Mouse (Mus musculus) heart, adult 2 months (tissue): ENCODE measurements at regions not wholly inside any gene's neighbourhood (a gene's known extent, or its start where the extent isn't known, plus 50 kb on each side); places are given as distances from the start of the nearest gene placed in this dataset.

Experiments
- DNase-seq, 2 experiments: peaks; one replicate each; pipeline ENCODE4 v3.0.0; 2021
- H3K27ac ChIP-seq: fragments of 200-600 bp; 2 replicates; pipeline ENCODE4 v1.8.1; 2022
- H3K27me3 ChIP-seq: fragments of 200-500 bp; 2 replicates; pipeline ENCODE4 v1.6.1; 2012; ENCODE audit warnings: mild to moderate bottlenecking, low read length, inconsistent platforms, mixed read lengths; ENCODE audit not compliant: control insufficient read depth, insufficient read depth
- H3K36me3 ChIP-seq: fragments of 200-500 bp; 2 replicates; pipeline ENCODE4 v1.6.1; 2012; ENCODE audit warnings: low read length, inconsistent platforms; ENCODE audit not compliant: control insufficient read depth, insufficient read depth
- H3K4me1 ChIP-seq: fragments of 200-500 bp; 2 replicates; pipeline ENCODE4 v1.6.1; 2011; ENCODE audit warnings: low read length; ENCODE audit not compliant: control insufficient read depth, insufficient read depth
- H3K4me3 ChIP-seq: fragments of 200-600 bp; 2 replicates; pipeline ENCODE4 v1.8.1; 2022
- H3K79me2 ChIP-seq: fragments of 200-500 bp; replicated peaks from 2 replicates; pipeline ENCODE4 v1.6.1; 2012; ENCODE audit warnings: mild to moderate bottlenecking, inconsistent platforms, low read length, moderate library complexity, mixed read lengths; ENCODE audit not compliant: control insufficient read depth, insufficient read depth
- H3K9ac ChIP-seq: fragments of 200-500 bp; 2 replicates; pipeline ENCODE4 v1.6.1; 2012; ENCODE audit warnings: low read depth, mild to moderate bottlenecking, control low read depth, inconsistent platforms, low read length, mixed read lengths
- CTCF ChIP-seq: fragments of 200-600 bp; IDR thresholded peaks from 2 replicates; pipeline ENCODE4 v1.8.1; 2022; ENCODE audit warnings: antibody characterized with exemption, mild to moderate bottlenecking, moderate library complexity
- EP300 ChIP-seq: fragments of 200-500 bp; IDR thresholded peaks from 2 replicates; pipeline ENCODE4 v1.6.1; 2011; ENCODE audit warnings: low read depth, low read length, control low read depth; ENCODE audit not compliant: insufficient read depth
- POLR2A ChIP-seq: fragments of 200-500 bp; IDR thresholded peaks from 2 replicates; pipeline ENCODE4 v1.6.1; 2011; ENCODE audit warnings: mild to moderate bottlenecking, low read depth, low read length, control low read depth; ENCODE audit not compliant: insufficient read depth
- WGBS: fragments of 180-500 bp; shearing (Covaris S2); methylation state at CpG from one replicate; pipeline ENCODE4 v1.1.7; 2018; 5-methylcytosine and 5-hydroxymethylcytosine counted together
- intact Hi-C: fragments of 180-260 bp; cut with DNase I; formaldehyde crosslinking; loops from one replicate; pipeline ENCODE4 v1.15.1; 2025

- Histone ChIP-seq H3K27me3 (peaks cover 1% of the 10 kb centered on the region), H3K79me2 (no peaks in the 10 kb centered on the region), H3K9ac (no peak overlapping the region), H3K4me3 (no peak overlapping the region), H3K36me3 (no peaks in the 10 kb centered on the region), H3K4me1 (peaks cover 2% of the 10 kb centered on the region; the same call in 1 of the 2 replicates), H3K27ac (no peak overlapping the region)
- intact Hi-C loops, result loop anchor here (5.0 kb wide), 1 partner anchor 109 kb away; no protein-coding TSS in a partner anchor
- no peak for DNase-seq
- TF ChIP-seq CTCF (no peak), EP300 (no peak), POLR2A (no peak)
- 85% methylated on average over 3 of the region's 3 CpGs for WGBS
Observed at GRCm38 (mm10) chr10:117568138-117568387, 61.2 kb upstream of the Cpm start.

GRCm38 (mm10) chr10:117567379-117568137, 61.7 kb upstream of the Cpm start:
- TF ChIP-seq EP300 (no peak), POLR2A (no peak), CTCF (no peak)
- H3K79me2 ChIP-seq, result no peaks in the 10 kb centered on the region
- intact Hi-C loops, result loop anchor here (5.0 kb wide), 1 partner anchor 110 kb away; no protein-coding TSS in a partner anchor
- H3K9ac ChIP-seq, result no peak overlapping the region
- no peak for DNase-seq
- H3K36me3 ChIP-seq, result no peaks in the 10 kb centered on the region
- WGBS, result 93% methylated on average over 8 of the region's 8 CpGs
- no peak overlapping the region for H3K4me3 ChIP-seq
- H3K27ac ChIP-seq, result no peak overlapping the region
- 0 out of 2 replicates have a peak, but pooled peaks cover 1% of the 10 kb centered on the region for H3K27me3 ChIP-seq
- H3K4me1 ChIP-seq, result peaks cover 2% of the 10 kb centered on the region; the same call in 1 of the 2 replicates

- Histone ChIP-seq H3K36me3 (no peaks in the 10 kb centered on the region), H3K4me1 (peaks cover 2% of the 10 kb centered on the region; the same call in 1 of the 2 replicates), H3K27me3 (0 out of 2 replicates have a peak, but pooled peaks cover 1% of the 10 kb centered on the region), H3K27ac (no peak overlapping the region), H3K4me3 (no peak overlapping the region), H3K9ac (no peak overlapping the region), H3K79me2 (no peaks in the 10 kb centered on the region)
- WGBS, result 88% methylated on average over 8 of the region's 8 CpGs
- TF ChIP-seq CTCF (no peak), EP300 (no peak), POLR2A (no peak)
- no peak for DNase-seq
- intact Hi-C loops, result loop anchor here (5.0 kb wide), 1 partner anchor 110 kb away; no protein-coding TSS in a partner anchor
Observed at GRCm38 (mm10) chr10:117566648-117567378, 62.5 kb upstream of the Cpm start.

- 82% methylated on average over 3 of the region's 3 CpGs for WGBS
- Histone ChIP-seq H3K79me2 (no peaks in the 10 kb centered on the region), H3K9ac (no peak overlapping the region), H3K27ac (no peak overlapping the region), H3K4me3 (no peak overlapping the region), H3K4me1 (peaks cover 1% of the 10 kb centered on the region; the same call in 1 of the 2 replicates), H3K36me3 (no peaks in the 10 kb centered on the region), H3K27me3 (0 out of 2 replicates have a peak, but pooled peaks cover 1% of the 10 kb centered on the region)
- DNase-seq, result no peak
- intact Hi-C loops, result loop anchor here (5.0 kb wide), 1 partner anchor 111 kb away; no protein-coding TSS in a partner anchor
- TF ChIP-seq CTCF (0 out of 2 replicates have a peak, but pooled peaks have one; percentile 12), POLR2A (no peak)
Observed at GRCm38 (mm10) chr10:117566204-117566603, 63.1 kb upstream of the Cpm start.

GRCm38 (mm10) chr10:117565529-117566086, 63.7 kb upstream of the Cpm start:
- Histone ChIP-seq H3K27ac (no peak overlapping the region), H3K36me3 (no peaks in the 10 kb centered on the region), H3K27me3 (0 out of 2 replicates have a peak, but pooled peaks cover 1% of the 10 kb centered on the region), H3K79me2 (no peaks in the 10 kb centered on the region), H3K4me1 (no peaks in the 10 kb centered on the region), H3K4me3 (no peak overlapping the region), H3K9ac (no peak overlapping the region)
- 86% methylated on average over 4 of the region's 4 CpGs for WGBS
- TF ChIP-seq POLR2A (no peak), EP300 (no peak), CTCF (no peak)
- intact Hi-C loops, result loop anchor here (5.0 kb wide), 1 partner anchor 112 kb away; no protein-coding TSS in a partner anchor
- DNase-seq, result no peak
